Mouse (Mus musculus): ENCODE measurements around the gene Tap2. TPM values are rescaled to one million over a fixed set of nuclear protein-coding genes. Genes with fewer than 3 reads are reported as not detected.

The Tap2 gene
- total RNA-seq, 1 experiment from 2014 or later: 96.6 TPM

- no peak for ATAC-seq (replicated peaks; ENCODE audit: insufficient number of reproducible peaks, low FRiP score, low TSS enrichment, poor library complexity, severe bottlenecking)
Measured at GRCm38 (mm10) chr17:34192852-34193251, 10.5 kb upstream of the Tap2 start.

GRCm38 (mm10) chr17:34193468-34193867, 9.9 kb upstream of the Tap2 start:
- no peak for ATAC-seq (replicated peaks; ENCODE audit: insufficient number of reproducible peaks, low FRiP score, low TSS enrichment, poor library complexity, severe bottlenecking)

- no peak for ATAC-seq (replicated peaks; ENCODE audit: insufficient number of reproducible peaks, low FRiP score, low TSS enrichment, poor library complexity, severe bottlenecking)
Measured at GRCm38 (mm10) chr17:34194723-34195122, 8.6 kb upstream of the Tap2 start.

- ATAC-seq (replicated peaks; ENCODE audit: insufficient number of reproducible peaks, low FRiP score, low TSS enrichment, poor library complexity, severe bottlenecking): 0 out of 2 replicates have a peak, but pooled peaks have one; percentile 20
Measured at GRCm38 (mm10) chr17:34196491-34196890, 6.8 kb upstream of the Tap2 start.

GRCm38 (mm10) chr17:34196941-34197894, 6.1 kb upstream of the Tap2 start, which contains the start of gene Psmb8:
Psmb8 (plus strand) TSS chr17:34197721.
- peak; percentile 77 for ATAC-seq (replicated peaks; ENCODE audit: insufficient number of reproducible peaks, low FRiP score, low TSS enrichment, poor library complexity, severe bottlenecking)

- peak; percentile 72 for ATAC-seq (replicated peaks; ENCODE audit: insufficient number of reproducible peaks, low FRiP score, low TSS enrichment, poor library complexity, severe bottlenecking)
Measured at GRCm38 (mm10) chr17:34197904-34198520, 5.3 kb upstream of the Tap2 start.

GRCm38 (mm10) chr17:34198521-34198912, 4.8 kb upstream of the Tap2 start:
- ATAC-seq (replicated peaks; ENCODE audit: insufficient number of reproducible peaks, low FRiP score, low TSS enrichment, poor library complexity, severe bottlenecking): no peak

- no peak for ATAC-seq (replicated peaks; ENCODE audit: insufficient number of reproducible peaks, low FRiP score, low TSS enrichment, poor library complexity, severe bottlenecking)
Measured at GRCm38 (mm10) chr17:34199050-34199619, 4.2 kb upstream of the Tap2 start.

GRCm38 (mm10) chr17:34200047-34200446, 3.3 kb upstream of the Tap2 start:
- no peak for ATAC-seq (replicated peaks; ENCODE audit: insufficient number of reproducible peaks, low FRiP score, low TSS enrichment, poor library complexity, severe bottlenecking)

GRCm38 (mm10) chr17:34200772-34201505, 2.4 kb upstream of the Tap2 start:
- ATAC-seq (replicated peaks; ENCODE audit: insufficient number of reproducible peaks, low FRiP score, low TSS enrichment, poor library complexity, severe bottlenecking): no peak

- ATAC-seq (replicated peaks; ENCODE audit: insufficient number of reproducible peaks, low FRiP score, low TSS enrichment, poor library complexity, severe bottlenecking): no peak
Measured at GRCm38 (mm10) chr17:34201506-34202055, 1.7 kb upstream of the Tap2 start.

- ATAC-seq (replicated peaks; ENCODE audit: insufficient number of reproducible peaks, low FRiP score, low TSS enrichment, poor library complexity, severe bottlenecking): no peak
Measured at GRCm38 (mm10) chr17:34202760-34203442, 426 bp upstream of the Tap2 start.

GRCm38 (mm10) chr17:34204303-34205010, 1.1 kb downstream of the Tap2 start:
- peak; percentile 65 for ATAC-seq (replicated peaks; ENCODE audit: insufficient number of reproducible peaks, low FRiP score, low TSS enrichment, poor library complexity, severe bottlenecking)

GRCm38 (mm10) chr17:34205021-34205745, 1.9 kb downstream of the Tap2 start:
- no peak for ATAC-seq (replicated peaks; ENCODE audit: insufficient number of reproducible peaks, low FRiP score, low TSS enrichment, poor library complexity, severe bottlenecking)

- ATAC-seq (replicated peaks; ENCODE audit: insufficient number of reproducible peaks, low FRiP score, low TSS enrichment, poor library complexity, severe bottlenecking): peak; percentile 65
Measured at GRCm38 (mm10) chr17:34205746-34206176, 2.4 kb downstream of the Tap2 start.

GRCm38 (mm10) chr17:34206731-34207130, 3.4 kb downstream of the Tap2 start:
- ATAC-seq (replicated peaks; ENCODE audit: insufficient number of reproducible peaks, low FRiP score, low TSS enrichment, poor library complexity, severe bottlenecking): no peak

GRCm38 (mm10) chr17:34207456-34207855, 4.1 kb downstream of the Tap2 start:
- no peak for ATAC-seq (replicated peaks; ENCODE audit: insufficient number of reproducible peaks, low FRiP score, low TSS enrichment, poor library complexity, severe bottlenecking)

Data from monocyte, adult 5-6 weeks (primary cell).